Mouse (Mus musculus) urinary bladder, postnatal 25 days (tissue): ENCODE measurements around the gene 4921517D22Rik.

Source experiments
- DNase-seq: peaks from one replicate; pipeline ENCODE4 v3.0.0; 2022; ENCODE audit warnings: low spot score

Gene 4921517D22Rik

GRCm38 (mm10) chr13:59660371-59660770 lies 33.5 kb downstream of the 4921517D22Rik start:
- DNase-seq = no peak

- no peak for DNase-seq
These were observed 36.1 kb downstream of the 4921517D22Rik start for GRCm38 (mm10) chr13:59657781-59658180.

GRCm38 (mm10) chr13:59656975-59657388 lies 36.9 kb downstream of the 4921517D22Rik start:
- no peak for DNase-seq

GRCm38 (mm10) chr13:59656316-59656832 lies 37.5 kb downstream of the 4921517D22Rik start:
- DNase-seq = no peak

GRCm38 (mm10) chr13:59655718-59656315 lies 38.1 kb downstream of the 4921517D22Rik start:
- no peak for DNase-seq

- DNase-seq = no peak
These were observed 39.4 kb downstream of the 4921517D22Rik start for GRCm38 (mm10) chr13:59654465-59654864.

- no peak for DNase-seq
These were observed 40.8 kb downstream of the 4921517D22Rik start for GRCm38 (mm10) chr13:59653136-59653535.

GRCm38 (mm10) chr13:59652651-59653050 lies 41.3 kb downstream of the 4921517D22Rik start:
- no peak for DNase-seq

GRCm38 (mm10) chr13:59649781-59650180 lies 44.1 kb downstream of the 4921517D22Rik start:
- no peak for DNase-seq

- DNase-seq = no peak
These were observed 45.3 kb downstream of the 4921517D22Rik start for GRCm38 (mm10) chr13:59648598-59648997.

GRCm38 (mm10) chr13:59647484-59647883 lies 46.4 kb downstream of the 4921517D22Rik start:
- DNase-seq = no peak

GRCm38 (mm10) chr13:59646674-59647244 lies 47.1 kb downstream of the 4921517D22Rik start:
- no peak for DNase-seq

- no peak for DNase-seq
These were observed 48.4 kb downstream of the 4921517D22Rik start for GRCm38 (mm10) chr13:59645491-59645890.

- no peak for DNase-seq
These were observed 51.1 kb downstream of the 4921517D22Rik start for GRCm38 (mm10) chr13:59642818-59643217.

GRCm38 (mm10) chr13:59640178-59640440 lies 53.8 kb downstream of the 4921517D22Rik start:
- DNase-seq = no peak

- no peak for DNase-seq
These were observed 54.3 kb downstream of the 4921517D22Rik start for GRCm38 (mm10) chr13:59639368-59640177.

- no peak for DNase-seq
These were observed 56.1 kb downstream of the 4921517D22Rik start for GRCm38 (mm10) chr13:59637800-59638199.
